Mouse (Mus musculus): ENCODE measurements around the gene Olfr875.
"Not testable (repeated sequence)": the region's sequence is repeated elsewhere in the genome, so short reads cannot be mapped to it uniquely, and the experiment has no call there.

Olfr875 gene

DNA sequence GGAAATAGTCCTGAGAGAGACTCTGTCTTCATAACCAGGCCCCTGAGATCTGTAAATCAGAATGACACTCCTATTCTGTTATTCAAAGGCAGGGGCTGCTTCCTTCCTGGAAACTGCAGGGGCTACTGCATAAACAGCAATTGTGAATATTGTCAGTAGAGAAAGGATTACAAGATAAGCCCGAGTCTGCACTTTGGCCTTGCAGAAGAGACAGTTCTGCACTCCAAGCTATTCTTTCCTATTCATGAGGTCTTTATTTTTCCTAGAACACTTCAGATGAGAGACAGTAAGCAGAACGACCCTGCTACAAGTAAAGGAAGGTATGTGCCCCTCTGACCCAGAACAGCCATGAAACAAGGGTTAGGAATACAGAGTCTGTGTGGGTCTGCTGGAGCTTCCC lies at the start of gene Olfr875:
Olfr875 (plus strand) TSS at position 99 of the 400 bp plus-strand sequence.
- no peak for DNase-seq (ENCODE audit: low spot score in 2 of 2)

GRCm38 (mm10) chr9:37734310-37734709 lies 37.3 kb upstream of the Olfr875 start:
- no peak for DNase-seq (ENCODE audit: low spot score in 2 of 2)

- DNase-seq (ENCODE audit: low spot score in 2 of 2): no peak
These were observed 26.9 kb upstream of the Olfr875 start, which contains the start of gene Olfr874 for GRCm38 (mm10) chr9:37744806-37745205. Gene Olfr874, plus strand, starts transcription at chr9:37745106.

DNA sequence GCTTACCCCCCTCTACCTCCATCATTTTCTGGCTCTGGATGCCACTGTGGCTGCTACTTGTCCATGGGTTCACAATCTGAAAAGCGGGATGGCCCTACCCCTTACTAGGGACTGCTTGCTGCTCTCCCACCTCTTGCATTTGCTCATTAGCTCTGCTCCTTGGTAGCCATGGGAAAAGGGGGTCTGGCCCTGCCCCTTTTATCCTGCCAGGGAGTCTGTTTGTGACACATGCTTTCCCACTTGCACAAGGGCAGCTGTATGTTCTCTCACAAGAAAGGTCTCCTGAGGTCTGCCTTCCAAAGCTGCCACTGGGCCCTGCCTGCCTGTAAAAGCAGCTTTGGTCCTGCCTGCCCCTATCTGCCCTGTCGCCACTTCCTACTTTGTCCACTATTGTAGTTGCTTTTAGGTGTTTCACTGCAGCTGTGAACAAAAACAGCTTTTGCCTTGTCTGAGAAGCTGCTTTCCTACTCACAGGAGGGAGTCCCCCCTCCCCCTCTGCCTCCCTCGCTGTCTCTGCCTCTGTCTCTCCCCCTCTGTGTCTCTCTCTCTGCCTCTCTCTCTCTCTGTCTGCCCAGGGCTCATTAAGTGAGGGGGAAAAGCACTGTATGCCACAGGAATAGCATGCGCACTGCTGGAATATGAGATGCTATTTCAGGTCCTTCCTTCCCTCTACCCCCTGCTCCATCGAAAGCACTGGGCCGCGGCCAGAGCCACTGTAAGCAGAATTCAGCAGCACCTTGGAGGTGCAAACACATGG lies 21.2 kb upstream of the Olfr875 start:
- DNase-seq (ENCODE audit: low spot score in 2 of 2): no peak

GRCm38 (mm10) chr9:37751467-37751866 lies 20.2 kb upstream of the Olfr875 start:
- no peak for DNase-seq (ENCODE audit: low spot score in 2 of 2)

DNA sequence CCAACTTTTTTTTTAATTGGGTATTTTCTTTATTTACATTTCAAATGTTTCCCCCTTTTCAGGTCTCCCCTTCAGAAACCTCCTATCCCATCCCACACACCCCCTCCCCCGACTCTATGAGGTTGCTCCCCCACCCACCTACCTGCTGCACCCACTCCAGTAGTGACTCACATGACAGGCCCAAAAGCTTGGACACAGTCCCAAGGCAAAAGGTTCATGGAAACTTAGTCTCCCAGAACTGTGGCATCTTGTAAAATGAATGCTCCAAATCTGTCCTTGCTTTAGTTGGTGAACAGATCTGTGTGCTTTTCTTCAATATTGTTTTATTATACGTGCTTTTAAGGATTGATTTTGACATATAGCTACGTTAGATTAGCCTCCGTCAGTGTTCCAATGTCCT lies 19.7 kb upstream of the Olfr875 start:
- DNase-seq (ENCODE audit: low spot score in 2 of 2): no peak

- DNase-seq (ENCODE audit: low spot score in 2 of 2): no peak
These were observed 9.9 kb upstream of the Olfr875 start for GRCm38 (mm10) chr9:37761728-37762127.

- no peak for DNase-seq (ENCODE audit: low spot score in 2 of 2)
These were observed 9.1 kb upstream of the Olfr875 start for GRCm38 (mm10) chr9:37762541-37762940.

DNA sequence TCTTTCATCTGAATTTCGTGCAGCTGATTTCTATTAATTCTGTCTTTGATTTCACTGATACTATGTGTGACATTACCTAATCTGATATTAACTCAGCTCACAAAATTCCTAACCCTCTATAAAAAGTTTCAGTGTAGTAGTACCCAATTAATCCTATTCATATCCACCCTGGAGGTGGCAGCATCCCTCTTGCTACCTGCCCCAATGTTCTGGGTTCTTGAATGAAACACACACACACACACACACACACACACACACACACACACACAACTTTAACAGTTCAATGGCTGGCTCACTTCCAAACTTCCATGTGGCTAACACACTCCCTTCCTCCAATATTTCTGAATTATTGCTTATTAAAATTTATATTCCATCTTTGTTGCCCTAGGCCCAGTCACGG lies 996 bp upstream of the Olfr875 start:
- DNase-seq (ENCODE audit: low spot score in 2 of 2): no peak

GRCm38 (mm10) chr9:37782766-37783260 lies 11.2 kb downstream of the Olfr875 start:
- DNase-seq (ENCODE audit: low spot score in 2 of 2): no peak

DNA sequence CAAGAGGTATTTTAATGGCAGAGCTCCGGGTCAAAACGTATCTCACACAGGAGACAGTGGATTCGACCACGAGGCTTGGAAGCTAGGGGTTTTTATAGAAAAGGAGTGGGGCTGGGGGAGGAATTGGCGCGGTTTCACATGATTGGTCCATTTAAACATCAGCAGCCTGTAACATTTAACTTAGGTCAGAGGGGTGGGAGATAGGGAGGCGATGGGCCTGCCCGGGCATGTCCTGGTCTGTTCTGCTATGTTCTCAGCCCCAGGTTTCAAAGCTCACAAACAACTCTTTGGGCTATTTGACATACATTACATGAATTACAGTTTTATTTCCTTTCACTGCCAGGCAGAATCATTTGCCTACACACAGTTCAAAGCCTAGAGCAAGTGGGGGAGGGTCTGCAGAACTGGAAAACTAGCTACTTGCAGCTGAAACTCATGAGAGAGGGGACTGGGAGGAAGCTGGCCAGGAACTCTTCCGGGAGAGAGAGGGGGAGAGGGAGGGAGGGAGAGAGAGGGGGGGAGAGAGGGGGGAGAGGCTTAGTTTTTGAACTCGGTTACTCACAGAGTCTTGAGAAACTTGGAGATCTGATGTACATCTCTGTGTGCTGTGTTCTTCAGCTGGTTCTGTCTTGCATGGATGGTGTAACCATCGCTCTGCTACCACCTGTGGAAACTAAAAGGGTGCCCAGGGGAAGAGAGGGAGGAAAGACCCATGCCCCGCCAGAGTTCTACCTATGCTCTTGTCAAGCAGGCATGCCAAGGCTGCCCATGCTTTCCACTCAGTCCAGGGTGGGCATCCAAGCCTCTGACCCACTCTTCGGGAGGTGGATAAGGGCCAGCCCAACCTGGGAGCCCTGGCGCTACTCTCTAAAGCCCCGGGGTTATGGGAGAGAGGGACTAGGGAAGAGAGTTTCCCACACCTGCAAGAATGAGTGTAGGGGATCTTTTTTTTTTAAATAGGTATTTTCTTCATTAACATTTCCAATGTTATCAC lies 12.0 kb downstream of the Olfr875 start:
- not testable (repeated sequence) for DNase-seq (ENCODE audit: low spot score in 2 of 2)

- no peak for DNase-seq (ENCODE audit: low spot score in 2 of 2)
These were observed 14.8 kb downstream of the Olfr875 start for GRCm38 (mm10) chr9:37786411-37786810.

- DNase-seq (ENCODE audit: low spot score in 2 of 2): no peak
These were observed 30.4 kb downstream of the Olfr875 start for GRCm38 (mm10) chr9:37802055-37802454.

DNA sequence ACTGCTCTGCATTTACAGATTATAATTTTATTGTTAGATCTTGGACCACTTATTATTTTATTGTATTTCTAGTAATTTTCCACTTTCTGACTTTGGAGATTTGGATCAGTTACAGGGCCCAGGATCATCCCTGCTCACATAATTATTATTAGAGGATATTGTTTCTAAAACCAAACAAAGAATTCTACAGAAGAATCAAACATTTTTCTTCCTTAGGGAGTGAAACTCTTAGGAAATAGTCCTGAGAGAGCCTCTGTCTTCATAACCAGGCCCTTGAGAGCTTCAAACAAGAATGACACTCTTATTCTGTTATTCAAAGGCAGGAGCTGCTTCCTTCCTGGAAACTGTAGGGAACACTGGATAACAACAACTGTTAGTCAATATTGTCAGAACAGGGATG lies 31.1 kb downstream of the Olfr875 start, which contains the start of gene Olfr876:
Olfr876 (plus strand) TSS at position 301 of the 400 bp plus-strand sequence.
- no peak for DNase-seq (ENCODE audit: low spot score in 2 of 2)

DNA sequence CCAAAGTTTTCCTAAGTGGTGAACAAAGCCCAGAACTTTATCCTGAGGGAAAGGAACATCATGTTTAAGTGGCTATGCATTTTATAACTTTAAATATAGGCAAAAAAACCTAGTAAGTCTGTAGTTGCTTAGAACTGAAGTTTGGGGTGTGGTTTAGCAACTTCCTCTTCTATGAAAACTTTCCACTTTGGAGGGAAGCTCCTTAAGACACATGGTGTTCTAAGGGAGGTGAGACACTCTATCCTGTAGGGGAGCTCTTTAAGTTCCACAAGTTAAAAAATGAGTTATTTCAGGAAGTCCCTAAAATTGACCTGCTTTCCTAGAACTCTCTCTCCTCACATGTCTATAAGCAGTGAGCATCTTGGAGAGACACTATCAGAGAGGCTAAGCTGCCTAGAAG lies 35.6 kb downstream of the Olfr875 start:
- DNase-seq (ENCODE audit: low spot score in 2 of 2): no peak

DNA sequence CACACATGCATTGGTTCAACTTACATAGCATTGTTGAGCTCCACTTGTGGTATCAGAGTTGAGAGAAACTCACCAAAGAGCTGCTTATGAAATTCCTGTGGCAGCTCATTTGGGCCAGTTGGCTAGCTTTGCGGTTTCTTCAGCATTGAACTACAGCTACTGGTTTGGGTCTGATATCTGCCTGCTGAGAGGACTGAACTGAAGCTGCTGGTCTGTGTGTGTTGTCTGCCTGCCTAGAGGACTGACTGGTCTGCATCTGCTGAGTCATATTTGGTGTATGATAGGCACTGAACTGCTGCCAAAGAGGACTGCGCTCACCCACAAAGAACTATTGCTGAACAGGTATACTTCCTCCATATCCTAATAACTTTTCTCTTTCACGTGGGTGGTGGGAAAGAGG lies 36.8 kb downstream of the Olfr875 start:
- DNase-seq (ENCODE audit: low spot score in 2 of 2): no peak

GRCm38 (mm10) chr9:37808976-37809375 lies 37.3 kb downstream of the Olfr875 start:
- no peak for DNase-seq (ENCODE audit: low spot score in 2 of 2)

- DNase-seq (ENCODE audit: low spot score in 2 of 2): no peak
These were observed 43.0 kb downstream of the Olfr875 start for GRCm38 (mm10) chr9:37814696-37815095.

Data from thymus, postnatal 10 days (tissue).